Mouse (Mus musculus): ENCODE data around the gene Cd276.

GRCm38 (mm10) chr9:58496470-58497182 lies 58.6 kb downstream of the Cd276 start:
- no peak for TF ChIP-seq HCFC1 (IDR thresholded peaks at IDR 0.05; ENCODE audit: borderline replicate concordance, insufficient read depth, low read length)
- TF ChIP-seq CHD2 (IDR thresholded peaks at IDR 0.05; ENCODE audit: low read depth, low read length): no peak

Data from ES-E14 (cell line).